Mouse (Mus musculus): Measurements from ENCODE around the gene Tjp1. TPM values are rescaled to one million over a fixed set of nuclear protein-coding genes. Genes with fewer than 3 reads are reported as not detected.

Tjp1 gene
- polyA plus RNA-seq, 1 experiment from 2014 or later: 30.7 TPM

GRCm38 (mm10) chr7:65377521-65377920, 150.1 kb downstream of the Tjp1 start:
- no peak overlapping the region for H3K9ac ChIP-seq
- no peak for ATAC-seq (ENCODE audit: low FRiP score)
- H3K4me1 ChIP-seq: no peaks in the 10 kb centered on the region; the same call in 1 of the 2 replicates
- no peak overlapping the region for H3K4me3 ChIP-seq (replicated peaks)
- H3K27me3 ChIP-seq: no peaks in the 10 kb centered on the region
- WGBS: 86% methylated on average over 3 of the region's 3 CpGs
- no peaks in the 10 kb centered on the region for H3K36me3 ChIP-seq (replicated peaks)
- no peak overlapping the region for H3K4me2 ChIP-seq
- H3K9me3 ChIP-seq: no peaks in the 10 kb centered on the region
- H3K27ac ChIP-seq: no peak overlapping the region

- no peak overlapping the region for H3K27ac ChIP-seq
- 89% methylated on average over 3 of the region's 3 CpGs for WGBS
- no peaks in the 10 kb centered on the region for H3K27me3 ChIP-seq
- H3K4me1 ChIP-seq: peaks cover 4% of the 10 kb centered on the region; the same call in 1 of the 2 replicates
- H3K36me3 ChIP-seq (replicated peaks): no peaks in the 10 kb centered on the region
- no peak overlapping the region for H3K4me3 ChIP-seq (replicated peaks)
- no peaks in the 10 kb centered on the region for H3K9me3 ChIP-seq
- ATAC-seq (ENCODE audit: low FRiP score): no peak
- no peak overlapping the region for H3K4me2 ChIP-seq
- no peak overlapping the region for H3K9ac ChIP-seq
These were observed 152.0 kb downstream of the Tjp1 start for GRCm38 (mm10) chr7:65375621-65376020.

- Histone ChIP-seq H3K9me3 (no peaks in the 10 kb centered on the region), H3K27ac (no peak overlapping the region), H3K4me3 (replicated peaks) (no peak overlapping the region), H3K27me3 (no peaks in the 10 kb centered on the region), H3K36me3 (replicated peaks) (no peaks in the 10 kb centered on the region), H3K4me2 (no peak overlapping the region), H3K4me1 (peaks cover 5% of the 10 kb centered on the region; the same call in 1 of the 2 replicates), H3K9ac (no peak overlapping the region)
- 85% methylated on average over 8 of the region's 8 CpGs for WGBS
- ATAC-seq (ENCODE audit: low FRiP score): no peak
These were observed 152.4 kb downstream of the Tjp1 start for GRCm38 (mm10) chr7:65375176-65375575.

- WGBS: 88% methylated on average over 8 of the region's 8 CpGs
- Histone ChIP-seq H3K27me3 (no peaks in the 10 kb centered on the region), H3K4me3 (replicated peaks) (no peak overlapping the region), H3K4me1 (peaks cover 17% of the 10 kb centered on the region), H3K27ac (no peak overlapping the region), H3K4me2 (no peak overlapping the region), H3K9me3 (no peaks in the 10 kb centered on the region), H3K9ac (no peak overlapping the region), H3K36me3 (replicated peaks) (no peaks in the 10 kb centered on the region)
- ATAC-seq (ENCODE audit: low FRiP score): no peak
These were observed 154.2 kb downstream of the Tjp1 start for GRCm38 (mm10) chr7:65373336-65373735.

- H3K4me1 ChIP-seq: peaks cover 27% of the 10 kb centered on the region
- H3K4me2 ChIP-seq: peak overlapping the region; percentile 74
- H3K9me3 ChIP-seq: no peaks in the 10 kb centered on the region
- H3K27me3 ChIP-seq: no peaks in the 10 kb centered on the region
- 43% methylated on average over 6 of the region's 6 CpGs for WGBS
- H3K9ac ChIP-seq: peak overlapping the region; percentile 85
- peak overlapping the region; percentile 91 for H3K27ac ChIP-seq
- peak overlapping the region; percentile 89 for H3K4me3 ChIP-seq (replicated peaks)
- no peak; the same call in 1 of the 2 replicates for ATAC-seq (ENCODE audit: low FRiP score)
- H3K36me3 ChIP-seq (replicated peaks): no peaks in the 10 kb centered on the region
These were observed 155.8 kb downstream of the Tjp1 start for GRCm38 (mm10) chr7:65371765-65372164.

GRCm38 (mm10) chr7:65370787-65371616, 156.6 kb downstream of the Tjp1 start:
- H3K4me1 ChIP-seq: peaks cover 30% of the 10 kb centered on the region
- peak overlapping the region; percentile 89 for H3K4me3 ChIP-seq (replicated peaks)

GRCm38 (mm10) chr7:65370381-65370786, 157.2 kb downstream of the Tjp1 start:
- Histone ChIP-seq H3K4me3 (replicated peaks) (peak overlapping the region; percentile 89), H3K27me3 (no peaks in the 10 kb centered on the region), H3K4me1 (peaks cover 30% of the 10 kb centered on the region), H3K9me3 (no peaks in the 10 kb centered on the region), H3K27ac (peak overlapping the region; percentile 91), H3K9ac (peak overlapping the region; percentile 85), H3K36me3 (replicated peaks) (no peaks in the 10 kb centered on the region), H3K4me2 (peak overlapping the region; percentile 74)
- WGBS: 0% methylated on average over 18 of the region's 46 CpGs
- peak; percentile 55 for ATAC-seq (ENCODE audit: low FRiP score)

More at GRCm38 (mm10) chr7:65370787-65371616, 156.6 kb downstream of the Tjp1 start:
- H3K9ac ChIP-seq: peak overlapping the region; percentile 85
- H3K27ac ChIP-seq: peak overlapping the region; percentile 91
- no peaks in the 10 kb centered on the region for H3K36me3 ChIP-seq (replicated peaks)
- ATAC-seq (ENCODE audit: low FRiP score): peak; percentile 94
- H3K27me3 ChIP-seq: no peaks in the 10 kb centered on the region
- no peaks in the 10 kb centered on the region for H3K9me3 ChIP-seq
- under 1% methylated on average over 73 of the region's 92 CpGs for WGBS
- H3K4me2 ChIP-seq: peak overlapping the region; percentile 74

GRCm38 (mm10) chr7:65369101-65369500, 158.5 kb downstream of the Tjp1 start:
- WGBS: 6% methylated on average over 5 of the region's 5 CpGs
- Histone ChIP-seq H3K9ac (no peak overlapping the region), H3K9me3 (no peaks in the 10 kb centered on the region), H3K36me3 (replicated peaks) (no peaks in the 10 kb centered on the region), H3K27ac (no peak overlapping the region), H3K4me2 (peak overlapping the region; percentile 53), H3K4me1 (peaks cover 30% of the 10 kb centered on the region), H3K27me3 (no peaks in the 10 kb centered on the region), H3K4me3 (replicated peaks) (peak overlapping the region; percentile 30)
- no peak for ATAC-seq (ENCODE audit: low FRiP score)

- Histone ChIP-seq H3K9ac (no peak overlapping the region), H3K4me3 (replicated peaks) (no peak overlapping the region), H3K4me1 (peaks cover 30% of the 10 kb centered on the region), H3K4me2 (peak overlapping the region; percentile 6; the same call in 1 of the 2 replicates), H3K27ac (no peak overlapping the region), H3K9me3 (no peaks in the 10 kb centered on the region), H3K27me3 (no peaks in the 10 kb centered on the region), H3K36me3 (replicated peaks) (no peaks in the 10 kb centered on the region)
- no peak for ATAC-seq (ENCODE audit: low FRiP score)
- WGBS: 80% methylated on average over 16 of the region's 16 CpGs
These were observed 160.0 kb downstream of the Tjp1 start for GRCm38 (mm10) chr7:65367386-65368245.

GRCm38 (mm10) chr7:65366153-65366552, 161.4 kb downstream of the Tjp1 start:
- WGBS: 7% methylated on average over 1 of the region's 1 CpGs
- H3K27ac ChIP-seq: no peak overlapping the region

GRCm38 (mm10) chr7:65365560-65365959, 162.0 kb downstream of the Tjp1 start:
- no peak overlapping the region for H3K27ac ChIP-seq
- H3K9me3 ChIP-seq: no peaks in the 10 kb centered on the region
- H3K4me3 ChIP-seq (replicated peaks): no peak overlapping the region
- ATAC-seq (ENCODE audit: low FRiP score): no peak
- H3K4me1 ChIP-seq: peaks cover 26% of the 10 kb centered on the region
- WGBS: 78% methylated on average over 4 of the region's 4 CpGs
- no peaks in the 10 kb centered on the region for H3K27me3 ChIP-seq
- no peak overlapping the region for H3K9ac ChIP-seq
- no peak overlapping the region for H3K4me2 ChIP-seq
- no peaks in the 10 kb centered on the region for H3K36me3 ChIP-seq (replicated peaks)

More at GRCm38 (mm10) chr7:65366153-65366552, 161.4 kb downstream of the Tjp1 start:
- Histone ChIP-seq H3K4me3 (replicated peaks) (no peak overlapping the region), H3K4me1 (peaks cover 26% of the 10 kb centered on the region), H3K9me3 (no peaks in the 10 kb centered on the region), H3K27me3 (no peaks in the 10 kb centered on the region), H3K9ac (no peak overlapping the region), H3K4me2 (no peak overlapping the region), H3K36me3 (replicated peaks) (no peaks in the 10 kb centered on the region)
- no peak for ATAC-seq (ENCODE audit: low FRiP score)

GRCm38 (mm10) chr7:65360278-65360677, 167.3 kb downstream of the Tjp1 start:
- Histone ChIP-seq H3K4me2 (no peak overlapping the region), H3K9me3 (no peaks in the 10 kb centered on the region), H3K27ac (no peak overlapping the region), H3K4me1 (peaks cover 18% of the 10 kb centered on the region), H3K36me3 (replicated peaks) (no peaks in the 10 kb centered on the region), H3K9ac (no peak overlapping the region), H3K27me3 (no peaks in the 10 kb centered on the region), H3K4me3 (replicated peaks) (no peak overlapping the region)
- WGBS: 69% methylated on average over 3 of the region's 3 CpGs
- ATAC-seq (ENCODE audit: low FRiP score): no peak
